Mouse (Mus musculus) heart, embryonic 15.5 days (tissue): ENCODE results near the gene Eef1akmt2. TPM values are rescaled to one million over a fixed set of nuclear protein-coding genes. Genes with fewer than 3 reads are reported as not detected.
A peak's percentile ranks its signal among the peaks of the same experiment; 100 is the strongest.

Source experiments
- ATAC-seq: fragments of 200-750 bp; cut with Nextera tagmentation; replicated peaks from 2 replicates; pipeline ENCODE4 v1.8.0; 2017; ENCODE audit warnings: low read depth, moderate TSS enrichment; ENCODE audit not compliant: insufficient number of reproducible peaks, insufficient read depth, low FRiP score
- H3K27ac ChIP-seq: fragments of 300-500 bp; sonication (generic); 2 replicates; pipeline ENCODE4 v1.5.1; 2015; ENCODE audit warnings: mild to moderate bottlenecking, inconsistent platforms
- H3K27me3 ChIP-seq: fragments of 300-500 bp; sonication (generic); 2 replicates; pipeline ENCODE4 v1.6.1; 2015; ENCODE audit warnings: inconsistent platforms
- H3K36me3 ChIP-seq: fragments of 300-500 bp; sonication (generic); 2 replicates; pipeline ENCODE4 v1.6.1; 2015; ENCODE audit warnings: mild to moderate bottlenecking, inconsistent platforms
- H3K4me1 ChIP-seq: fragments of 300-500 bp; sonication (generic); replicated peaks from 2 replicates; pipeline ENCODE4 v1.6.1; 2015; ENCODE audit warnings: inconsistent platforms
- H3K4me2 ChIP-seq: fragments of 300-500 bp; sonication (generic); 2 replicates; pipeline ENCODE4 v1.6.1; 2015; ENCODE audit warnings: inconsistent platforms, mild to moderate bottlenecking, moderate library complexity
- H3K4me3 ChIP-seq: fragments of 300-500 bp; sonication (generic); 2 replicates; pipeline ENCODE4 v1.5.1; 2015; ENCODE audit warnings: mild to moderate bottlenecking, inconsistent platforms
- H3K9ac ChIP-seq: fragments of 300-500 bp; sonication (generic); 2 replicates; pipeline ENCODE4 v1.6.1; 2015; ENCODE audit warnings: mild to moderate bottlenecking, inconsistent platforms
- H3K9me3 ChIP-seq: fragments of 300-500 bp; sonication (generic); replicated peaks from 2 replicates; pipeline ENCODE4 v1.6.1; 2016; ENCODE audit warnings: inconsistent platforms
- WGBS: fragments of 180-500 bp; shearing (Covaris S2); methylation state at CpG from one replicate; pipeline ENCODE4 v1.1.7; 2015; ENCODE audit warnings: mixed read lengths; 5-methylcytosine and 5-hydroxymethylcytosine counted together
- polyA plus RNA-seq: library from polyadenylated mRNA; unstranded; fragments of >200 nt; fragmentation: Nextera tagmentation; extraction: Ambion mirVana; gene quantifications from 2 replicates; pipeline ENCODE4 v1.2.1, GENCODE M21; 2015

Gene Eef1akmt2
- polyA plus RNA-seq: 35.5 and 37.7 TPM in 2 replicates

DNA sequence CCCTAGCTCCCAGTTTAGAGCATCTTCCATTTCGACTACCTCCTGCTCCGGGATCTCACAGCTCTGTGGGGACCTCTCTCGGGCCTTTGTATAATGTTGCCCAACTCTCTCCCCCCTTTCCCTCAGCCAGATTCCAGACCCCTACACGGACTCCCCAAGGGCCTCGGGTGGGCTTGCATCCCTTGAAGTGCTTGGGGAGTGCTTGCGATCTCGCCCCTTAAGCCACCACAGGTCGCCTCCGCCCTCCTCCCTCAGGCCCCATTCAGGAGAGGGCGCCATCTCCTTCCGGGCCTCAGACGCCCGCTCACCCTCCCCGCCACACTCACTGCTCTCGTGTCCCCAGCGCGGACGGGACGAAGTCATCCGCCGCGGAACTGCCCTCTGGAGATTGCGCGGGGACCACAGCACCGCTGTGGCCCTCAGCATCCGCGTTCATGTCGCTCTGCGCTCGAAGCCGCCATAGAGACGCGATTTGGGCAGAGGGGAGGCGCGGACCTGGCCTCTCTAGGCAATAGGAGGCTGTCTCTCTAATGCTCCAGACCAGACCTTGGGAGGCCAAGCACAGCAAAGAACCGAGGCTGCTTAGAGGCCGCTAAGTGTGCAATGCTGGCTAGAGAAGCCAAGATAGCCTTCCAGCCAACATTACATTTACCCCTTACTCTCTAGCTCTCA, at the start of gene Eef1akmt2:
Eef1akmt2 (minus strand) TSS at position 501 of the 672 bp plus-strand sequence.
- Histone ChIP-seq H3K36me3 (peaks cover 28% of the 10 kb centered on the region), H3K9ac (peak within 1 kb of the TSS; percentile 90), H3K27me3 (no peaks in the 10 kb centered on the region), H3K4me2 (peak within 1 kb of the TSS; percentile 63), H3K4me3 (peak within 1 kb of the TSS; percentile 73), H3K9me3 (no peaks in the 10 kb centered on the region), H3K27ac (peak within 1 kb of the TSS; percentile 96), H3K4me1 (peaks cover 8% of the 10 kb centered on the region)
- peak; percentile 93 for ATAC-seq
- under 1% methylated on average over 37 of the region's 37 CpGs for WGBS

DNA sequence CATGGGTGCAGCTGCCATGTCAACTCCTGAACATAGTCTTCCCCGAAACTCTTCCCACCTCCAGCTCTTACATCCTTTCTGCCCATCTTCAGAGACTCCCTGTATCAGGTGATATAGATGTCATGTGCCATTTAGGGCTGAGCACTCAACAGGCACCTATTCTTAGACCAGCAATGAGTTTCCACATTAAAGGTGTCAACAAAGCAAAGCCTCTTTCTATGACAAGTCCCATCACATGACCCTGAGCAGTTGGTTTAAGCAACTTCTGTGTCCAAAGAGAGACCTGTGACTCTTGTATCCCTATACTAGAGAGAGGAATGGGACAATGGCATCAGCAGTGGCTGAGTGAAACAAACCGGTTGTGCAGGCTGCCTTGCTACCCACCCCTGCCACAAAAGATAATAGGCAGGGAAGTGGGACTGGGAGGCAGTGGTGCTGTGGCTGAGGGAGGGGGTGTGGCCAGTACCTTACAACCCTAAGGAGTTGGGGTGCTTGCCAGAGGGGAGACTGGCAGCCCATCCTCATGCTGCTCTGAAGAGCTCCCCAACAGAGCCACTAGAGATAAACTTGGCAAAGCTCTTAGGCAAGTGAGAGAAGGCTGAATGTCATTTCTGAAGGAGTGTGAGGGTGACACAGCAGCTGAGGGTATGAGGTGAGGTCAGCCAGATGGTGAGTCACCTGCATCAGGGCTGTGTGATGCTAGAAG, 48.5 kb upstream of the Eef1akmt2 start:
- H3K27ac ChIP-seq: peak overlapping the region; percentile 62
- no peak overlapping the region for H3K4me3 ChIP-seq
- no peak overlapping the region for H3K4me2 ChIP-seq
- H3K9ac ChIP-seq: no peak overlapping the region
- peaks cover 23% of the 10 kb centered on the region for H3K4me1 ChIP-seq
- H3K9me3 ChIP-seq: no peaks in the 10 kb centered on the region
- no peaks in the 10 kb centered on the region for H3K27me3 ChIP-seq
- peak; percentile 72 for ATAC-seq
- 34% methylated on average over 2 of the region's 2 CpGs for WGBS
- no peaks in the 10 kb centered on the region for H3K36me3 ChIP-seq

DNA sequence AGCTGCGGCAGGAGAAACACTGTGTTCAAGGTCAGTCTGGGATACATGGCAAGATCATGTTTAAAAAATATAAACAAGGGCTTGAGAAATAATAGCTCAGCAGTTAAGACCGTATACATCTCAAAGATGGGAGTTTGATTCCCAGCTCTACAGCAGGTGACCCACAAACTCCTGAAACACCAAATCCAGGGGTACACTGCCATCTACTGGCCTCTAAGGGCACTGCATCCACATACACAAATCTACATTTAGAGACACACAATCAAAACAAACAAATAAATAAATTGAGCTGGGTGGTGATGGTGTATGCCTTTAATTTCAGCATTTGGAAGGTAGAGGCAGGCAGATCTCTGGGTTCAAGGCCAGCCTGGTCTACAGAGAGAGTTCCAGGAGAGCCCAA, 45.8 kb upstream of the Eef1akmt2 start:
- peaks cover 37% of the 10 kb centered on the region for H3K4me1 ChIP-seq
- 85% methylated on average over 2 of the region's 2 CpGs for WGBS
- H3K4me2 ChIP-seq: no peak overlapping the region
- H3K9me3 ChIP-seq: no peaks in the 10 kb centered on the region
- H3K4me3 ChIP-seq: no peak overlapping the region
- H3K36me3 ChIP-seq: no peaks in the 10 kb centered on the region
- no peaks in the 10 kb centered on the region for H3K27me3 ChIP-seq
- ATAC-seq: no peak
- no peak overlapping the region for H3K27ac ChIP-seq
- H3K9ac ChIP-seq: no peak overlapping the region

DNA sequence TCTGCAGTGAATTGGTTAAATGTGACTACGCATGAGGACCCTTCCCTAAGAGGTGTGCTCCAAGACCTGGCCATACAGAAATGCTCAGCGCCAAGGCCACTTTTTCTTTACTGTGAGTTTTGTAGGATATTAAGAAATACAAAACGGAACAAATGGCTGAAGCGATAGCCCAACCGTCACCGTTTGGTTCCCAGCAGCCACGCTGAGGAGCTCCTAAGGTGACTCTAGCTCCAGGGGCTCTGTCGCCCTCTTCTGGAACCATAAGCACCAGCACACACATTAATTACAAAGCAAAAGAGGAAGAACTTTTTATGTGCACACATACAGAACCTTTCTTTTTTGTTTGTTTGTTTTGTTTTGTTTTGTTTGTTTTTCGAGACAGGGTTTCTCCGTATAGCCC, 44.8 kb upstream of the Eef1akmt2 start:
- no peak overlapping the region for H3K9ac ChIP-seq
- H3K4me3 ChIP-seq: no peak overlapping the region
- 85% methylated on average over 10 of the region's 10 CpGs for WGBS
- no peaks in the 10 kb centered on the region for H3K9me3 ChIP-seq
- no peaks in the 10 kb centered on the region for H3K27me3 ChIP-seq
- peaks cover 38% of the 10 kb centered on the region for H3K4me1 ChIP-seq
- H3K27ac ChIP-seq: no peak overlapping the region
- ATAC-seq: no peak
- no peak overlapping the region for H3K4me2 ChIP-seq
- H3K36me3 ChIP-seq: no peaks in the 10 kb centered on the region

DNA sequence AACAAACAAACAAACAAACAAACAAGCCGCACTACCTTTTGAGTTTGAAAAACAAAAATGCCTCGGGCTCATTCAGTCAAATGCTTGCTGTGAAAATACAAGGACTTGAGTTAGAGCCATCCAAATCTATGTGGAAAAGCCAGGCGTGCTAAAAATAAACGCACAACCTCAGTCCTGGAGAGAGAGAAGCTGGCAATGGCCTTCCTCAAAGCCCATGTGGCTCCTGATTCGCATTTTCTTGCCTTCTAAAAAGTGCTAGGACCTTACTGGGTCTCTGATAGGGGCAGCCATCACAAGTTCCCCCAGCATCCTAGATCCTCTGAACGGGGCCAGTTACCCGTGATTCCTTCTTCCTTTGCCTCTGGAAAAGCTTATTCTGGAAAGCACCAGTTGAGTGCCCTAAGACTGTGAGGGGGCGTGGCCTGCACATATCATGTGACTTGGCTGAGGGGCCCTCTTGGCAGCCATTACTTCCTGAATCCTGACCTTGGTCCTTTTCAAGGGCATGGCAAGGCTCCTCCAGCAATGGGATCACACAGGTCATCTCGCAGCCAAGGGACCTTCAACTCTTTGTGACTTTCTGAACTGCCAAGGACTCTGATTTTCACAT, 43.8 kb upstream of the Eef1akmt2 start:
- no peak overlapping the region for H3K4me3 ChIP-seq
- H3K9me3 ChIP-seq: no peaks in the 10 kb centered on the region
- peaks cover 36% of the 10 kb centered on the region for H3K4me1 ChIP-seq
- WGBS: 60% methylated on average over 9 of the region's 9 CpGs
- ATAC-seq: no peak
- no peak overlapping the region for H3K9ac ChIP-seq
- no peaks in the 10 kb centered on the region for H3K36me3 ChIP-seq
- H3K27me3 ChIP-seq: no peaks in the 10 kb centered on the region
- peak overlapping the region; percentile 87 for H3K27ac ChIP-seq
- no peak overlapping the region for H3K4me2 ChIP-seq

DNA sequence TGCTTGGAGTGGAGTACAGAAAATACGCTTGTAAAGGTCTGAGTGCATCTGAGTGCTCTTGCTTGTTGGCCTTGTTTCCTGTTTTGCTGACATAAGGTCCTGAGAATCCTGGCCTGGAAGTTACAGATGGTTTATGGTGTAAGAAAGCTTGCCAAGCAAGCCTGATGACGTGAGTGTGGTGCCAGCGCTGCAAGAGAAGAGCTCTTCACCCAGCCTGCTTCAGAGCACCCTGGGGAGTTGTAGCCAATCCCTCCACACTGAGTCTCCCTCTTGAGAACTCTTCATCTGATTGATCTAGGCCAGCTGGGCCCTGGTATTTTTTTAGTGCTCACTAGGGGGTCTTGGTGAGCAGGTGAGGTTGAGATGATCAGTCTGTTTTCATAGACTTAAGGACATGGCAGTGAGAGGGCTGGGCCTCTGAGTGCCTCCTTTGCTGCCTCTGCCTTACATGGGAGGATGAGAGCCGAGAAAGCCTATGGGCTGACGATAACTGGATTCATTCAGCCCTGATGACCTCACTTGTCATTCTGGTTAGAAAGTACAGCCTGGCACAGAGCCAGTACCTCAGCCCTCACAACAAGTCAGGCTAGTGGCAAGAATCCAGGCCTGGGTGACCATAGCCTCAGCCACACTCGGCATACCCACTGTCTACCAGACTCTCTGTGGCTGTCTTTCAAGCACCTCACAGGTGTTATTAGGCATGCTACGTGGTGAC, 42.5 kb upstream of the Eef1akmt2 start:
- peak; percentile 54; the same call in 1 of the 2 replicates for ATAC-seq
- WGBS: 49% methylated on average over 7 of the region's 7 CpGs

DNA sequence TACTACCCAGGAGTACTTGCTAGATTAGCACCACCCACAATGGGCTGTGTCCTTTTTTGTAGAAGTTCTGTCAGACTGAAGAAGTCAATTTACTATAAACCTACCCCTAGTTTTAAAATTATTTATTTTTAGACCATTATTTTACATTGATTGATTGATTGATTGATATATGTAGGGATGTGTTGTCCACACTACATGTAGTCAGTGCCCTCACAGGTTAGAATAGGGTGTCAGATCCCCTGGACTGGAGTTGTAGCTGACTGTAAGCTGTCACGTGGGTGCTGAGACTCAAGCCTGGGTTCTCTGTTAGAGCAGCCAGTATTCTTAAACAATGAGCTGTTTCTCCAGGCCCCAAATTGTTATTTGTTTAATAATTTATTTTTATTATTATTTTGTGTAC, 40.9 kb upstream of the Eef1akmt2 start:
- H3K27ac ChIP-seq: no peak overlapping the region
- H3K9me3 ChIP-seq: no peaks in the 10 kb centered on the region
- H3K4me3 ChIP-seq: no peak overlapping the region
- H3K9ac ChIP-seq: no peak overlapping the region
- peaks cover 23% of the 10 kb centered on the region for H3K4me1 ChIP-seq
- ATAC-seq: no peak
- no peaks in the 10 kb centered on the region for H3K27me3 ChIP-seq
- 85% methylated on average over 1 of the region's 1 CpGs for WGBS
- no peak overlapping the region for H3K4me2 ChIP-seq
- no peaks in the 10 kb centered on the region for H3K36me3 ChIP-seq

More for the DNA sequence above, 42.5 kb upstream of the Eef1akmt2 start:
- Histone ChIP-seq H3K36me3 (no peaks in the 10 kb centered on the region), H3K9ac (no peak overlapping the region), H3K27ac (peak overlapping the region; percentile 87), H3K4me1 (peaks cover 23% of the 10 kb centered on the region), H3K4me3 (no peak overlapping the region), H3K9me3 (no peaks in the 10 kb centered on the region), H3K4me2 (no peak overlapping the region), H3K27me3 (no peaks in the 10 kb centered on the region)

DNA sequence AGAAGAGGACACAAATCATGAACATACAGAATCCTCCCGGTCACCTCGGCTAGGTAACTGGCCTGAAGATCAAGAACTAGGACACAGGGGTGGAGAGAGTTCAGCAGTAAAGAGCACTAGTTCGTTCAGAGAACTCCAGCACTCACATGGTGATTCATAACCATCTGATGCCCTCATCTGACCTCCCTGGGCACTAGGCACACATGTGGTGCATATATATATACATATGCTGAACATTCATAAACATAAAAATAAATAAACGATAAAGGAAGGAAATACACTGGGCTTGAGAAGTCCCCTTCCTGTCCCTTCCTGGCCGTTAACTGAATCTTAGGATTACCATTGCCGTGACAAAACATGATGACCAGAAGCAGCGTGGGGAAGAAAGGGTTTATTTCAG, 40.3 kb upstream of the Eef1akmt2 start:
- Histone ChIP-seq H3K9ac (no peak overlapping the region), H3K27me3 (no peaks in the 10 kb centered on the region), H3K9me3 (no peaks in the 10 kb centered on the region), H3K4me2 (no peak overlapping the region), H3K4me3 (no peak overlapping the region), H3K4me1 (peaks cover 23% of the 10 kb centered on the region), H3K36me3 (no peaks in the 10 kb centered on the region), H3K27ac (no peak overlapping the region)
- WGBS: 67% methylated on average over 7 of the region's 7 CpGs
- ATAC-seq: no peak

DNA sequence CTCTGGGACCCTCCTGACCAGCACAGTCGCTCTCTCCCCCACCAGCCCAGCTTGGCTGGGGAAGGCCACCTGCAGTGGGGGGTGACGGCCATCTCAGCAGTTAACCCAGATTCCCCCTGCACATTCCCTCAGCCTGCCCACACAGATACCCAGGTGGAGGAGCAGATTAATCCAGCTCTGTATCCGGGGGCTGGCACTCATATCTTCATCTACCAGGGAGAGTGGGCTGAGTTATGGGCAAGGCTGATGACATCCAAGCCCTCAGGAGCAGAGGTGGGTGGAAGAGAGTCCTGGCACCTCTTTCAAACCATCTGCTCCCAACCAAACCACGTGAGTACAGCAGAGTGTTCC, 39.8 kb upstream of the Eef1akmt2 start:
- 49% methylated on average over 4 of the region's 4 CpGs for WGBS
- no peak overlapping the region for H3K4me3 ChIP-seq
- H3K27ac ChIP-seq: no peak overlapping the region
- H3K36me3 ChIP-seq: no peaks in the 10 kb centered on the region
- no peaks in the 10 kb centered on the region for H3K9me3 ChIP-seq
- H3K4me1 ChIP-seq: peaks cover 23% of the 10 kb centered on the region
- no peak for ATAC-seq
- H3K27me3 ChIP-seq: no peaks in the 10 kb centered on the region
- H3K4me2 ChIP-seq: no peak overlapping the region
- H3K9ac ChIP-seq: no peak overlapping the region

DNA sequence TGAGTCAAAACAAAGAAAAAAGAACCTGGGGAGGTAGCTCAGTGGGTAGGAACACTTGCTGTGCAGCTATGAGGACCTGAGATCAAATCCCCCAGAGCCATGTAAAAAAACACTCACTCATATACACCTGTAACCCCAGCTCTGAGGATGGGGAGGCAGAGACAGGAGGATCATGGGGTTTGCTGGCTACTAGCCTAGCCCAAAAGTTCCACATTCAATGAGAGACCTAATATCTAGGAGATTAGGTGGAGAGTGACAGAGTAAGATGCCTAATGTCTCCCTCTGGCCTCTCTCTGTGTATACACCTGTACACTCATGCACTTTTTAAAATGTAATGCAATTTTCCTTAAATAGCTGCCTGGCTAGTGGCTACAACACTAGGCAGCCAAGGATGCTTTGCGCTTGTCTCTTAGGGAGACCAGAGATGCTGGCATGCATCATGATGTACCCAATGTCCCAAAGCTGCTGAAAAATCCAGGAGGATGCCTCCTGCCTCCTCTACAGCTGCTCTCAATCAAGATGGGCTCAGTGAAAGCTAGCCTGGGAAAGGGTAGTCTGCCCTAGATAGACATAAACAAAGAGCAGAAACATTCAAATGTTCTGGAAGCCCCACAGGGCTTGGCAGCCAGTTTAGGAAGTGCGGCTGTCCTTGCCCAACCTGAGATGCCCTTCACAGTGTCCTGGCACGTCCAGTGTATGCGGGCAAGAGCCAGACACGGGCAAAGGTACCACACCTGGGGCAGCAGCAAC, 39.3 kb upstream of the Eef1akmt2 start:
- no peaks in the 10 kb centered on the region for H3K9me3 ChIP-seq
- ATAC-seq: no peak
- no peaks in the 10 kb centered on the region for H3K27me3 ChIP-seq
- H3K4me1 ChIP-seq: peaks cover 23% of the 10 kb centered on the region
- H3K27ac ChIP-seq: no peak overlapping the region
- 78% methylated on average over 5 of the region's 5 CpGs for WGBS
- no peak overlapping the region for H3K4me3 ChIP-seq
- H3K36me3 ChIP-seq: no peaks in the 10 kb centered on the region
- H3K4me2 ChIP-seq: no peak overlapping the region
- H3K9ac ChIP-seq: no peak overlapping the region

DNA sequence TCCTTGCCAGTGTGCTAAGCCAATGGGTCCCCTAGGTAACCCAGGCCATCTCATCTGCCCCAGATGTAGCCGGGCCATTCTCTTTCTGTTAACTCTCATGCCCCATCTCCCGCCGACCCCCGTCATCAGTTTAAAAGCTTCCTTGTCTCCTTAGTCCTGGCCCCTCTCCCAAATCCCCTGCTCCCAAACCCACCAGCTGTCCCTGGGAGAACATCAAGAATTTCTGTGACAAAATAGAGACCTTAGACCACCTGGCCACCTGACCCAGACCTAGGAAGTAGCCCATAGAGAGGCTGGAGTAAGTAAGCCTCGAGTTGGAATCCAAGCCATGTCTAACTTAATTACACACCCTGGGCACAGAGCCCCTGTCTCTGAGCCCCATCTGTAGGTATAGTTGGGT, 37.7 kb upstream of the Eef1akmt2 start:
- H3K4me3 ChIP-seq: no peak overlapping the region
- H3K9me3 ChIP-seq: no peaks in the 10 kb centered on the region
- ATAC-seq: no peak
- no peak overlapping the region for H3K4me2 ChIP-seq
- H3K27ac ChIP-seq: no peak overlapping the region
- H3K36me3 ChIP-seq: no peaks in the 10 kb centered on the region
- H3K27me3 ChIP-seq: no peaks in the 10 kb centered on the region
- H3K4me1 ChIP-seq: peaks cover 9% of the 10 kb centered on the region
- 82% methylated on average over 5 of the region's 5 CpGs for WGBS
- H3K9ac ChIP-seq: no peak overlapping the region
